Mouse (Mus musculus) testis, adult 2 months (tissue): ENCODE results near the gene Tbl1xr1.

Experiments
- CTCF ChIP-seq: fragments of 200-500 bp; IDR thresholded peaks from 2 replicates; pipeline ENCODE4 v1.5.1; 2012; ENCODE audit warnings: low read depth, mild to moderate bottlenecking, inconsistent platforms, low read length, moderate library complexity; ENCODE audit not compliant: control insufficient read depth, insufficient read depth, insufficient replicate concordance
- POLR2A ChIP-seq: fragments of 200-500 bp; IDR thresholded peaks from 2 replicates; pipeline ENCODE4 v1.6.1; 2012; ENCODE audit warnings: low read depth, mild to moderate bottlenecking, inconsistent platforms, low read length, moderate library complexity; ENCODE audit not compliant: control insufficient read depth

- TF ChIP-seq POLR2A, result no peak
- TF ChIP-seq CTCF, result no peak
Measured at GRCm38 (mm10) chr3:22140111-22140658, 63.7 kb downstream of the Tbl1xr1 start.
